Mouse (Mus musculus) G1E (cell line): ENCODE measurements at regions not wholly inside any gene's neighbourhood (a gene's known extent, or its start where the extent isn't known, plus 50 kb on each side); places are given as distances from the start of the nearest gene placed in this dataset.

Source experiments
- ATAC-seq: 2 replicates; pipeline ENCODE4 v1.8.0; 2016; ENCODE audit warnings: mild to moderate bottlenecking; ENCODE audit not compliant: insufficient number of reproducible peaks, poor library complexity, low FRiP score, severe bottlenecking; ENCODE audit errors: extremely low read depth
- DNase-seq: peaks from one replicate; pipeline ENCODE4 v3.0.0; 2012; ENCODE audit warnings: low spot score
- H3K27me3 ChIP-seq: 2 replicates; pipeline ENCODE4 v1.6.1; 2012; ENCODE audit warnings: mild to moderate bottlenecking, low read length, inconsistent platforms; ENCODE audit not compliant: insufficient read depth
- H3K36me3 ChIP-seq: replicated peaks from 2 replicates; pipeline ENCODE3; 2012; ENCODE audit warnings: mild to moderate bottlenecking, inconsistent platforms
- H3K4me1 ChIP-seq: 2 replicates; pipeline ENCODE4 v1.6.1; 2012; ENCODE audit warnings: low read depth, low read length, inconsistent platforms, mixed read lengths; ENCODE audit not compliant: insufficient read depth
- H3K4me3 ChIP-seq: 2 replicates; pipeline ENCODE4 v1.5.1; 2012; ENCODE audit warnings: low read depth, mild to moderate bottlenecking, inconsistent platforms, low read length, moderate library complexity, mixed read lengths
- H3K9me3 ChIP-seq: replicated peaks from 2 replicates; pipeline ENCODE4 v1.6.1; 2012; ENCODE audit warnings: inconsistent platforms
- CTCF ChIP-seq: IDR thresholded peaks from 2 replicates; pipeline ENCODE4 v1.5.1; 2012; ENCODE audit warnings: low read depth, low read length, inconsistent platforms, mixed read lengths
- GATA1 ChIP-seq: IDR thresholded peaks from 2 replicates; pipeline ENCODE4 v1.6.1; 2012; ENCODE audit warnings: borderline replicate concordance, low read length, inconsistent platforms, mixed read lengths
- GATA2 ChIP-seq: IDR thresholded peaks from 2 replicates; pipeline ENCODE4 v1.6.1; 2012; ENCODE audit warnings: low read depth, low read length, inconsistent platforms, borderline replicate concordance
- POLR2AphosphoS5 ChIP-seq: IDR thresholded peaks from 2 replicates; pipeline ENCODE4 v1.6.1; 2012; ENCODE audit warnings: low read depth, low read length, inconsistent platforms; ENCODE audit not compliant: insufficient replicate concordance
- TAL1 ChIP-seq: conservative IDR thresholded peaks from 2 replicates; pipeline ENCODE4 v1.6.1; 2012; ENCODE audit warnings: low read depth, low read length, inconsistent platforms, mixed read lengths

DNA sequence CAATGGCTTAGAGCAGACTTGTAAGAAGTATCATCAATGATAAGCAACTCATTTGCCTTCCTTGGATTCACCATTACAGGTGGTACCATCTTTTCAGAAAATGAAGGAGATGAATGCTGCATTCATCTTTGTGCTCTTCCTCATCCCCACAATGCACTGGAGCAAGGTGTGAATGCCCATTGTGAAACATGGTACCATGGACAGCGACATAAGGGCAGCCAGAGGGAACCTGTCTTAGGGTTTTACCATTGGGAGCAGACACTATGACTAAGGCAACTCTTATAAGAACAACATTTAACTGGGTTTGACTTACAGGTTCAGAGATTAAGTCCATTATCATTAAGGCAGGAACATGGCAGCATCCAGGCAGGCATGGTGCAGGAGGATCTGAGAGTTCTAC is 60.1 kb upstream of the Kcnj6 start:
- no peaks in the 10 kb centered on the region for H3K27me3 ChIP-seq
- no peak overlapping the region for H3K4me3 ChIP-seq
- TF ChIP-seq GATA2 (no peak), TAL1 (no peak), POLR2AphosphoS5 (no peak), CTCF (no peak), GATA1 (no peak)
- no peaks in the 10 kb centered on the region for H3K36me3 ChIP-seq
- H3K4me1 ChIP-seq = no peaks in the 10 kb centered on the region
- ATAC-seq (no peak), DNase-seq (no peak)
- no peaks in the 10 kb centered on the region for H3K9me3 ChIP-seq

DNA sequence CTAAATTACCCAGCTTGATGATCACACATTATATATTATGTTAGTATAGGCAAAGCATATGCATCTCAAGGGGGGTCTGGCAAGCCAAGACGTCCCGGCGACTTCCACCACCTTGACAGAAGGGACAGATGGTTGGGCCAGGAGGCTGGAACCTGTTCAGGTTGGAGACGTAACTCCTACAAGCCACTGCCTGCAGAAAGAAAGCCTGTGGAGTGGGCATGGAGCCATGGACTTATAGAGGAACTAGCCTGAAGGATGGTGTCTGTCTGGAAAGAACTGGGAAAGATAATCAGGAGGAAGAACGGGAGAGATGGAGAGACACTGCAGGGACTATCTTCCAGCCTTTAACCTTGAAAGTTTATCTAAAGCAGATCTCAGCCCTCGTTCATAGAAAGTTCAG is 66.9 kb upstream of the Kcnj6 start:
- TF ChIP-seq GATA2 (no peak), GATA1 (no peak), POLR2AphosphoS5 (no peak), TAL1 (no peak), CTCF (no peak)
- no peak for DNase-seq

DNA sequence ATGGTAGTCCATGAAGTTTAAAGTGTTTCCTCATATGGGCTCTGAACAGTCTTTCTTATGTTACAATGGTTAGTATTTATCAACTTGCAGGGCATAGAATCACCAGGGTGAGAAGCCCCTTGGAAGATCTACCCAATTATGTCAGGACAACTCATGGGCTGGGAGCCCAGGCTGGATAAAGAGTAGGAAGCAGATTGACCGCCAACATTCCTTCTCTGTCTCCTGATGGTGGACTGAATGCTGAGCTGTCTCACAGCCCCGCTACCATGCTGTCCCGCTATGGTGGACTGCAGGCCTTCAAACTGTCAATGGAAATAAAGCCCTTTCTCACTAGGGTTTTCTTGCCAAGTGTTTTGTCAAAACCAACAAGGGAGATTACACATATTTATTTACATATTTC is 69.2 kb upstream of the Kcnj6 start:
- Histone ChIP-seq H3K4me1 (no peaks in the 10 kb centered on the region), H3K27me3 (no peaks in the 10 kb centered on the region), H3K9me3 (no peaks in the 10 kb centered on the region), H3K36me3 (no peaks in the 10 kb centered on the region), H3K4me3 (no peak overlapping the region)
- DNase-seq = no peak
- no peak for TF ChIP-seq TAL1
- no peak for TF ChIP-seq CTCF
- TF ChIP-seq POLR2AphosphoS5 = no peak
- ATAC-seq = no peak

More for the DNA sequence above, 66.9 kb upstream of the Kcnj6 start:
- ATAC-seq = no peak
- Histone ChIP-seq H3K4me3 (no peak overlapping the region), H3K4me1 (no peaks in the 10 kb centered on the region), H3K27me3 (no peaks in the 10 kb centered on the region), H3K36me3 (no peaks in the 10 kb centered on the region), H3K9me3 (no peaks in the 10 kb centered on the region)

DNA sequence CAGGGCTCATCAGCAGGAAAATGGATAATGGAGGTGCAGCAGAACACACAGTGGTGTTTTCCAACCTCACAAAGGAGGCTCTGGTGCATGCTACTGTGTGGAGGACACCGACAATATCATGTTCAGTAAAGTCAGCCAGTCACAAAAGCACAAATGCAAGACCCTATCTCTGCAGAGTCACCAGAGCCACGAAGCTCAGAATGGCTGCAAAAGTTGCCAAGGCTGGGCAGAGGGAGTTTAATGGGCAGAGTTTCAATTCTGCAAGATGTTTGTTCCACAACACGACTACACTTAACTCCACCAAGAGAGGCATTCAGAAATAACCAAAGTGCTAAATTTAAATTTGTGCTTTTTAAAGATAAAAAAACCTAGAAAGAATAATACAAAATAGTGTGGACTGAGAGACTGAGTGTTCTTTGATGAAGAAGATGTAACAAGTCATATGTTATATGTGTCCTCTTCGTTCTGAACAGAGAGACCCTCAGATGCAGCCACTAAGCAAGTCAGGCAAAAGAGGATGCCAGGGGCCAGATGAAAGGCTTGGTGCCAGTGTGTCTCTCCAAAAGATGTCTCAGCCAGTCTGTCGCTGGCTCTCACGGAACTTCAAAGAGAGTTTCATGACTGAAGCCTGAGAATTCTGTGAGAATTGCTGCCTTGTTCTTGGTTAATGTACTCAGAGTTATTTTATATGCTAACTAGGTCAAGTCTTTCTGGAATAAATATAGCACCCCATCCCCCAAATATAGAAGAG is 95.1 kb upstream of the Kcnj6 start:
- TF ChIP-seq POLR2AphosphoS5 = no peak
- no peak for TF ChIP-seq GATA1
- no peak for TF ChIP-seq TAL1
- TF ChIP-seq GATA2 = no peak
- no peak for TF ChIP-seq CTCF
- Histone ChIP-seq H3K4me3 (no peak overlapping the region), H3K36me3 (no peaks in the 10 kb centered on the region), H3K27me3 (0 out of 2 replicates have a peak, but pooled peaks cover 4% of the 10 kb centered on the region), H3K4me1 (no peaks in the 10 kb centered on the region), H3K9me3 (no peaks in the 10 kb centered on the region)
- ATAC-seq (no peak), DNase-seq (no peak)

DNA sequence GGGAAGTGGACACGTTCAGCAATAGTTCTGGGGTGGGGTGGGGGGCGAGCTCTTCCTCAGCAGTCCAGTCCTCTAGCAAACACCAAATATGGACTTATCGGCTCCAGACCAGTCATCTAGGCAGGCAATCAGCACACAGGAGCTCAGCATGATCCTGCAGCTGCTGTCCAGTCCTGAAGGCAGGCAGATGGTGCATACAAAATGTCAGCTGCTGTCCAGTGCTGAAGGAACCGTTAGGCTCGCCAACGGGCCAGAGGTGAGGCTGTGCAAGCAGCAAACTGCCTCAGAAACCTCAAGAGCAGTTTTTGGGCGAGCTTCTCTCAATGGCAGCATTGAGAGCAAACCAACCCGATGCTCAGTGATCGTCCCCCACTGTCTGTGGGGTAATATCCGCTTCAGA is 96.3 kb upstream of the Kcnj6 start:
- 0 out of 2 replicates have a peak, but pooled peaks cover 4% of the 10 kb centered on the region for H3K27me3 ChIP-seq

DNA sequence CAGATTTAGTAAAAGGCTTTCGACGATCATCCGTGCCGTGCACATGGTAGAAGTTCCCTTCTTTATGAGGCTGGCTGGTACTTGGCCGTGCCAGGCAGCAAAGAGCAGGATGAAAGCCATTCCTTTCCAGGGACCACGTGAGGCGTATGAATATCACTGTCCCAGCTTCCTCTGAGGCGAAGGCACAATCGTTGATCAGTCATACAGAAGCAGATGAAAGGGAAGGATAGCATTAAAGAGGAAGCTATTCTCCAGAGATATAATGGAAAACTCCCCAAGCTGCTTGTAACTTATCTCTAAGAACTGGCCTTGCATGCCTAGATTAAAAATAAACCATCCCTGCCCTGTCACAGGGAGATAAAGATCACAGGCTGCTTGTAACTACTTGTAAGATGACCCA is 103.5 kb upstream of the Kcnj6 start:
- DNase-seq (no peak), ATAC-seq (peak; percentile 68)
- no peak overlapping the region for H3K4me3 ChIP-seq
- TF ChIP-seq GATA2 = no peak
- TF ChIP-seq TAL1 = 0 out of 2 replicates have a peak, but pooled peaks have one; percentile 14
- no peak for TF ChIP-seq GATA1
- TF ChIP-seq CTCF = no peak
- TF ChIP-seq POLR2AphosphoS5 = no peak
- H3K27me3 ChIP-seq = no peaks in the 10 kb centered on the region
- no peaks in the 10 kb centered on the region for H3K36me3 ChIP-seq
- no peaks in the 10 kb centered on the region for H3K9me3 ChIP-seq
- peaks cover 6% of the 10 kb centered on the region for H3K4me1 ChIP-seq

More for the DNA sequence above, 96.3 kb upstream of the Kcnj6 start:
- TF ChIP-seq GATA1 (no peak), POLR2AphosphoS5 (no peak), TAL1 (no peak), CTCF (no peak), GATA2 (no peak)
- Histone ChIP-seq H3K4me3 (no peak overlapping the region), H3K4me1 (no peaks in the 10 kb centered on the region), H3K36me3 (no peaks in the 10 kb centered on the region), H3K9me3 (no peaks in the 10 kb centered on the region)
- no peak for DNase-seq
- no peak; the same call in 1 of the 2 replicates for ATAC-seq
